Mouse (Mus musculus) neutrophil, adult 5-6 weeks (primary cell): ENCODE measurements at regions not wholly inside any gene's neighbourhood (a gene's known extent, or its start where the extent isn't known, plus 50 kb on each side); places are given as distances from the start of the nearest gene placed in this dataset.

Experiments
- ATAC-seq: fragments of 151-379, 151-347 bp; 2 replicates; pipeline ENCODE4 v1.8.0; 2017; ENCODE audit warnings: mild to moderate bottlenecking, moderate TSS enrichment; ENCODE audit not compliant: insufficient number of reproducible peaks, poor library complexity, low FRiP score, severe bottlenecking; ENCODE audit errors: extremely low read depth

- no peak for ATAC-seq
Measured at GRCm38 (mm10) chr13:19897191-19897590, 73.1 kb upstream of the Gpr141 start.

- no peak for ATAC-seq
Measured at GRCm38 (mm10) chr13:19888983-19889773, 65.1 kb upstream of the Gpr141 start.

GRCm38 (mm10) chr13:19883896-19884658, 60.0 kb upstream of the Gpr141 start:
- no peak for ATAC-seq

- no peak for ATAC-seq
Measured at GRCm38 (mm10) chr13:19882889-19883288, 58.8 kb upstream of the Gpr141 start.

- no peak for ATAC-seq
Measured at GRCm38 (mm10) chr13:19881772-19882171, 57.7 kb upstream of the Gpr141 start.

- no peak for ATAC-seq
Measured at GRCm38 (mm10) chr13:19874621-19875249, 50.7 kb upstream of the Gpr141 start.
